Mouse (Mus musculus) stomach, postnatal 0 days (tissue): ENCODE measurements at regions not wholly inside any gene's neighbourhood (a gene's known extent, or its start where the extent isn't known, plus 50 kb on each side); places are given as distances from the start of the nearest gene placed in this dataset.

Experiments
- CTCF ChIP-seq: IDR thresholded peaks from 2 replicates; pipeline ENCODE4 v1.5.1; 2016; ENCODE audit warnings: antibody characterized with exemption, low read depth, mild to moderate bottlenecking, moderate library complexity
- EP300 ChIP-seq: optimal IDR thresholded peaks from 2 replicates; pipeline ENCODE3; 2016; ENCODE audit warnings: antibody characterized with exemption

DNA sequence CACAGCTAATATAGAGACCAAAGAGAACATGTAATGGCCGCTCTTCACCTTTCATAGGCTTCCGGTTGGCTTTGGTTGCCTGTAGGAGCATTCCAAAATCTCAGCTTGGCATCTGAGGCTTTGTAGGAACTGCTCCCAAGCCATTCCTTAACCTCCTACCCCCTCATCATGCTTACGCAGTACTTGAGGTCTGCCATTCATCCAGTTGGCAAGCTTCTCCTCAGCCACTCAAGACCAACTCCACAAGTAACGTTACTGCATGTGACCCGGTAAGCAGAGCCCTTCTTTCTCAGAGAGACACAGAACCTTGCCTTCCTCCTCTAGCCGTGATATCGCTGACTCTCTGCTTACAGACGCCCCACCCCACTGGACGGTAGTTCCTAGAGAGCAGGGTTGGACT lies 94.6 kb upstream of the Ttc29 start:
- TF ChIP-seq CTCF, result no peak
- TF ChIP-seq EP300, result no peak
